Mouse (Mus musculus): ENCODE data around the gene Hnrnpdl. TPM values are rescaled to one million over a fixed set of nuclear protein-coding genes. Genes with fewer than 3 reads are reported as not detected.

Hnrnpdl gene
- polyA plus RNA-seq (2015; fragmentation: Nextera tagmentation; extraction: Ambion mirVana): 213 and 218 TPM in 2 replicates

- peaks cover 21% of the 10 kb centered on the region for H3K36me3 ChIP-seq
- H3K4me1 ChIP-seq: peaks cover 39% of the 10 kb centered on the region
- 0% methylated on average over 52 of the region's 57 CpGs for WGBS
- H3K27ac ChIP-seq: peak within 1 kb of the TSS; percentile 99
- H3K9ac ChIP-seq: peak within 1 kb of the TSS; percentile 99
- H3K4me3 ChIP-seq: peak within 1 kb of the TSS; percentile 90
- H3K4me2 ChIP-seq: peak within 1 kb of the TSS; percentile 95
- ATAC-seq (ENCODE audit: insufficient number of reproducible peaks, insufficient read depth, low FRiP score, low TSS enrichment, low read depth): peak; percentile 87
- H3K27me3 ChIP-seq: no peaks in the 10 kb centered on the region
- no peaks in the 10 kb centered on the region for H3K9me3 ChIP-seq
Observed at GRCm38 (mm10) chr5:100039602-100040142, at the start of gene Hnrnpdl, which contains the start of gene Enoph1. Gene Hnrnpdl (minus strand): TSS chr5:100039664. Gene Enoph1 (plus strand): TSS chr5:100039985.

GRCm38 (mm10) chr5:100085097-100085496, 45.6 kb upstream of the Hnrnpdl start:
- peaks cover 10% of the 10 kb centered on the region for H3K4me1 ChIP-seq
- WGBS: 61% methylated on average over 8 of the region's 8 CpGs
- no peak overlapping the region for H3K9ac ChIP-seq
- no peak overlapping the region for H3K27ac ChIP-seq
- no peak overlapping the region for H3K4me2 ChIP-seq
- peaks cover 1% of the 10 kb centered on the region; the same call in 1 of the 2 replicates for H3K27me3 ChIP-seq
- no peak for ATAC-seq (ENCODE audit: insufficient number of reproducible peaks, insufficient read depth, low FRiP score, low TSS enrichment, low read depth)
- no peaks in the 10 kb centered on the region for H3K36me3 ChIP-seq
- no peaks in the 10 kb centered on the region for H3K9me3 ChIP-seq
- no peak overlapping the region for H3K4me3 ChIP-seq

GRCm38 (mm10) chr5:100083953-100084562, 44.6 kb upstream of the Hnrnpdl start:
- 52% methylated on average over 12 of the region's 12 CpGs for WGBS
- no peak for ATAC-seq (ENCODE audit: insufficient number of reproducible peaks, insufficient read depth, low FRiP score, low TSS enrichment, low read depth)

GRCm38 (mm10) chr5:100082006-100082405, 42.5 kb upstream of the Hnrnpdl start:
- Histone ChIP-seq H3K36me3 (no peaks in the 10 kb centered on the region), H3K4me2 (no peak overlapping the region), H3K27me3 (0 out of 2 replicates have a peak, but pooled peaks cover 4% of the 10 kb centered on the region), H3K9ac (no peak overlapping the region), H3K4me1 (peaks cover 36% of the 10 kb centered on the region), H3K9me3 (no peaks in the 10 kb centered on the region), H3K4me3 (no peak overlapping the region), H3K27ac (no peak overlapping the region)
- WGBS: 85% methylated on average over 4 of the region's 4 CpGs
- no peak for ATAC-seq (ENCODE audit: insufficient number of reproducible peaks, insufficient read depth, low FRiP score, low TSS enrichment, low read depth)

More at GRCm38 (mm10) chr5:100083953-100084562, 44.6 kb upstream of the Hnrnpdl start:
- H3K9me3 ChIP-seq: no peaks in the 10 kb centered on the region
- H3K27ac ChIP-seq: peak overlapping the region; percentile 49
- H3K4me2 ChIP-seq: no peak overlapping the region
- 0 out of 2 replicates have a peak, but pooled peaks cover 4% of the 10 kb centered on the region for H3K27me3 ChIP-seq
- H3K36me3 ChIP-seq: no peaks in the 10 kb centered on the region
- no peak overlapping the region for H3K9ac ChIP-seq
- peaks cover 19% of the 10 kb centered on the region for H3K4me1 ChIP-seq
- H3K4me3 ChIP-seq: no peak overlapping the region

- peak overlapping the region; percentile 62 for H3K4me2 ChIP-seq
- no peak overlapping the region for H3K27ac ChIP-seq
- 0 out of 2 replicates have a peak, but pooled peaks cover 4% of the 10 kb centered on the region for H3K27me3 ChIP-seq
- H3K36me3 ChIP-seq: 0 out of 2 replicates have a peak, but pooled peaks cover 3% of the 10 kb centered on the region
- peaks cover 30% of the 10 kb centered on the region for H3K4me1 ChIP-seq
- no peak for ATAC-seq (ENCODE audit: insufficient number of reproducible peaks, insufficient read depth, low FRiP score, low TSS enrichment, low read depth)
- 73% methylated on average over 8 of the region's 8 CpGs for WGBS
- H3K4me3 ChIP-seq: no peak overlapping the region
- H3K9ac ChIP-seq: no peak overlapping the region
- H3K9me3 ChIP-seq: no peaks in the 10 kb centered on the region
Observed at GRCm38 (mm10) chr5:100079931-100080275, 40.4 kb upstream of the Hnrnpdl start.

DNA sequence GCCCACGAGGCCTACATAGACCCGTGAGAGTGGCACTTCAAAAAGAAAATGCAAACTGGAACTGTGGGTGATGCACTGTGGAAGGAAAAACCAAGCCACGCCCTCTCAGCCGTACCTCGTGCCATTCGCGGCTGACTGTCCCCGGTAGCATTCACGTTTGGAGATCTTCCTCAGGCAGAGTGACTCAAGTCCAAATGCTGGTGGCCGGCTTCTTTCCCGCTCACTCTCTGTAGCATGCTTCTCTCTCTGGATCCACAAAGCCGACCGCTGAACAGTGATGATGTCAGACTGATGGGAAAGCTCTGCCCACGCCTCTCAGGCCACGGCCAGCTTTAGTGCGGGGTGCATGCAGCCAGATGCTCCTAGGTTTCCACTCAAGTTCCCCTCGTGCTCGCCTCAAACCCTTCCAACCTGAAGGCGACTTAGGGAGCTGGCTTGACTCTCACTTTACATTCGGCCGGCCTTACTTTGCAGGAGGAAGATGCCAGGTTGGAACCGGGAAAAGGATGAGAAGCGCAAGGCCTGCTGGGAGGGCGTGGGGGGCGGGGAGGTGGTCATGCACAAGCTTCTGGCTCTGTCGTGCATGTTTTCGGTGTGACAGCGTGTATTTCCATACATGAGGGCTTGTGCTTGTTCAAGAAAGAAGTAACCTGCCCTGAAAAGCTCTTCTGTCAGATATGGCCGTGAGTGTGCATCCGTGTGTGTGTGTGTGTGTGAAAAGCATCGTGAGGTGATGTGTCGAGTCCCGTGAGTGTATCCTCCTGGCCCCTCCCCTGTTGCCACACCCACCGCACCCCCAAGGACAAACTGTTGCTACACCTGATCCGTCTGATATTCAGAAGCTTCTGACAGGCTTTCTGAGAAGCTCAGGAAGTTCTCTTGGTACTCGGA, 39.8 kb upstream of the Hnrnpdl start:
- WGBS: 27% methylated on average over 36 of the region's 36 CpGs
- peak; percentile 62 for ATAC-seq (ENCODE audit: insufficient number of reproducible peaks, insufficient read depth, low FRiP score, low TSS enrichment, low read depth)
- Histone ChIP-seq H3K4me3 (peak overlapping the region; percentile 41), H3K9me3 (no peaks in the 10 kb centered on the region), H3K9ac (peak overlapping the region; percentile 59), H3K27me3 (0 out of 2 replicates have a peak, but pooled peaks cover 4% of the 10 kb centered on the region), H3K36me3 (0 out of 2 replicates have a peak, but pooled peaks cover 3% of the 10 kb centered on the region), H3K4me1 (peaks cover 30% of the 10 kb centered on the region), H3K4me2 (peak overlapping the region; percentile 62), H3K27ac (no peak overlapping the region)

DNA sequence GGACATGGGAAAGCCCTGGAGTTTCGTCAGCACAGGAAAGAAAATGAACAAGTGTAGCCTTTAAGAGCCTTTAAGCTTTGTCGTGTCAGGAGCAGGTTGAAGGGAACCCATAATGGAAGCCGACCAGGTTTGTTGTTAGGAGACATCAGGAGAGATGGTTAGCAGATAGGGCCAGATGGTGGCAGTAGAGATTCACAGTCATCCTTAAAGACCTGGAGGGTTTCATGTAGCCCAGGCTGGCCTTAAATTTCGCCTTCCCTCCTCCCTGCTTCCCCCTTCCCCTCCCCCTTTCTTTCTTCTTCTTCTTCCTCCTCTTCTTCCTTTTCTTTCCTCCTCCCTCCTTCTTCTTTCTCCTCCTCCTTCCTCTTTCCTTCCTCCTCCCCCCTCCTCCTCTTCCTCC, 35.1 kb upstream of the Hnrnpdl start:
- Histone ChIP-seq H3K9me3 (no peaks in the 10 kb centered on the region), H3K27ac (no peak overlapping the region), H3K4me2 (no peak overlapping the region), H3K4me1 (peaks cover 21% of the 10 kb centered on the region), H3K4me3 (no peak overlapping the region), H3K36me3 (peaks cover 20% of the 10 kb centered on the region; the same call in 1 of the 2 replicates), H3K9ac (no peak overlapping the region), H3K27me3 (no peaks in the 10 kb centered on the region)
- WGBS: 49% methylated on average over 4 of the region's 4 CpGs
- no peak for ATAC-seq (ENCODE audit: insufficient number of reproducible peaks, insufficient read depth, low FRiP score, low TSS enrichment, low read depth)

GRCm38 (mm10) chr5:100072557-100072956, 33.1 kb upstream of the Hnrnpdl start:
- no peaks in the 10 kb centered on the region for H3K9me3 ChIP-seq
- H3K9ac ChIP-seq: no peak overlapping the region
- no peaks in the 10 kb centered on the region for H3K27me3 ChIP-seq
- H3K4me3 ChIP-seq: no peak overlapping the region
- H3K4me2 ChIP-seq: no peak overlapping the region
- no peak for ATAC-seq (ENCODE audit: insufficient number of reproducible peaks, insufficient read depth, low FRiP score, low TSS enrichment, low read depth)
- WGBS: 76% methylated on average over 9 of the region's 9 CpGs
- peaks cover 28% of the 10 kb centered on the region for H3K36me3 ChIP-seq
- H3K4me1 ChIP-seq: peaks cover 3% of the 10 kb centered on the region
- H3K27ac ChIP-seq: no peak overlapping the region

DNA sequence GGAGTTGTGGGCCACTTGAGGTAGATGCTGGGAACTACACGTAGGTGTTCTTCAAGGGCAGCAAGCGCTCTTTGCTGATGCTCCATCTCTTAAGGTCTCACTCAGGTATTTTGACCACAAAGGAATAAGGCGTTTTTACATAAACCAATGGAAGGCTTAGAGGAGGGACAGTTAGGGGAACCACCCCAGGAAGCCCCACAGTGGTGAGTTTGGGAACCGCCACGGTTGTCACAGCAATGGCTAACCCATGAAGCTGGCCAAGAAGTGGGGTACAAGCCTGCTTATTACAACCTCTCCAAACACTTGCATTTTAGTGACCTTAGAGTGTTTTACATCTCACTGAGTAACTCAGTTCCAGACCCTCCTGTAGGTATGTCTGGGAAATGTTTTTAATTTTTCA, 32.1 kb upstream of the Hnrnpdl start:
- H3K27ac ChIP-seq: no peak overlapping the region
- peaks cover 39% of the 10 kb centered on the region for H3K36me3 ChIP-seq
- H3K4me1 ChIP-seq: no peaks in the 10 kb centered on the region
- H3K27me3 ChIP-seq: no peaks in the 10 kb centered on the region
- H3K9me3 ChIP-seq: no peaks in the 10 kb centered on the region
- no peak overlapping the region for H3K4me2 ChIP-seq
- ATAC-seq (ENCODE audit: insufficient number of reproducible peaks, insufficient read depth, low FRiP score, low TSS enrichment, low read depth): no peak
- H3K4me3 ChIP-seq: no peak overlapping the region
- 88% methylated on average over 5 of the region's 5 CpGs for WGBS
- H3K9ac ChIP-seq: no peak overlapping the region

DNA sequence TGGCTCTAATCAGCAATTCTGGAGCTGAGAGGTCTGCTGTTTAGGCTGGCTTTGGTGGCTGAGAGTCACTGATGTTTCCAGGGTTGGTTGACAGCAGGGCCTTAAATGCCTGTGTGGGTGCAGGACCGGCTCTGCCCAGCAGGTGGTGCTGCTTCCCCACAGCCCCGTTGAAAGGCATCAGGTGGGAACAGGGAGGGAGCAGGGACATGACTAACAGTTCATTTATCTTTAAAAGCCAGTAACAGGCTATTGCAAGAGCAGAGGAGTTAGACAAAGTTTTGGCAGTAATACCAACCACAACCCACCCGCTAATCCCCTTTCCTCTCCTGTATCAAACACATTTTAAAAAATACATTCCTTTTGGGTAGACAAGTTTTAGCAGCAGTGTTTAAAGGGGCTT, 30.8 kb upstream of the Hnrnpdl start:
- H3K9me3 ChIP-seq: no peaks in the 10 kb centered on the region
- H3K9ac ChIP-seq: no peak overlapping the region
- no peak for ATAC-seq (ENCODE audit: insufficient number of reproducible peaks, insufficient read depth, low FRiP score, low TSS enrichment, low read depth)
- H3K4me2 ChIP-seq: no peak overlapping the region
- peaks cover 42% of the 10 kb centered on the region for H3K36me3 ChIP-seq
- 29% methylated on average over 3 of the region's 3 CpGs for WGBS
- no peaks in the 10 kb centered on the region for H3K27me3 ChIP-seq
- H3K4me3 ChIP-seq: no peak overlapping the region
- peaks cover 5% of the 10 kb centered on the region; the same call in 1 of the 2 replicates for H3K4me1 ChIP-seq
- H3K27ac ChIP-seq: no peak overlapping the region

GRCm38 (mm10) chr5:100069526-100069925, 30.1 kb upstream of the Hnrnpdl start:
- no peak for ATAC-seq (ENCODE audit: insufficient number of reproducible peaks, insufficient read depth, low FRiP score, low TSS enrichment, low read depth)
- H3K4me2 ChIP-seq: no peak overlapping the region
- no peak overlapping the region for H3K4me3 ChIP-seq
- no peak overlapping the region for H3K27ac ChIP-seq
- WGBS: 83% methylated on average over 2 of the region's 2 CpGs
- H3K27me3 ChIP-seq: no peaks in the 10 kb centered on the region
- H3K9me3 ChIP-seq: no peaks in the 10 kb centered on the region
- H3K4me1 ChIP-seq: peaks cover 5% of the 10 kb centered on the region; the same call in 1 of the 2 replicates
- H3K9ac ChIP-seq: no peak overlapping the region
- H3K36me3 ChIP-seq: peaks cover 49% of the 10 kb centered on the region
